In genomic region chr2:92699360-92699759, GRCm38 (mm10) we compare ENCODE assay signal across 27 mouse cellular contexts.
DNase-seq lines count a peak whose midpoint lies in the region; ATAC-seq and TF ChIP-seq lines count a peak whose summit lies in the region.
"Had no signal": no experiment of that assay in that cellular context is flagged by ENCODE, and none has a peak within 500 bp of the region (broad histone marks: within the 10 kb centered on the region; RNA-seq: fewer than 3 reads in every experiment).

No protein-coding gene starts in this region.

- no peaks in the 10 kb centered on the region for H3K36me3 ChIP-seq in heart, embryonic 15.5 days
- H3K36me3 ChIP-seq: embryonic facial prominence, embryonic 13.5 days; forebrain, embryonic 12.5 days; limb, embryonic 10.5 days; liver, embryonic 15.5 days; midbrain, embryonic 15.5 days; neural tube, embryonic 13.5 days had no signal

- H3K27me3 ChIP-seq in heart, embryonic 15.5 days = no peaks in the 10 kb centered on the region
- H3K27me3 ChIP-seq: embryonic facial prominence, embryonic 13.5 days; liver, embryonic 15.5 days; midbrain, embryonic 15.5 days had no signal

- TF ChIP-seq CTCF in left cerebral cortex, adult 2 months (IDR thresholded peaks at IDR 0.05) = no peak

- no peaks in the 10 kb centered on the region for H3K9me3 ChIP-seq in heart, embryonic 15.5 days (replicated peaks)
- H3K9me3 ChIP-seq: embryonic facial prominence, embryonic 13.5 days; forebrain, embryonic 12.5 days; limb, embryonic 10.5 days; liver, embryonic 15.5 days; midbrain, embryonic 15.5 days; neural tube, embryonic 13.5 days had no signal

- ATAC-seq in cerebellum, adult (ENCODE audit: insufficient number of reproducible peaks, low FRiP score, low TSS enrichment) = peak; percentile 43; the same call in 1 of the 2 replicates
- peak; percentile 60 for ATAC-seq in heart, embryonic 15.5 days (replicated peaks; ENCODE audit: insufficient number of reproducible peaks, insufficient read depth, low FRiP score, low read depth)
- ATAC-seq: activated CD4-positive, CD25-positive, alpha-beta regulatory T cell, adult 4 months; intestine, postnatal 0 days; midbrain, embryonic 15.5 days had no signal

- H3K4me2 ChIP-seq in heart, embryonic 15.5 days = no peak overlapping the region
- H3K4me2 ChIP-seq: embryonic facial prominence, embryonic 13.5 days; forebrain, embryonic 12.5 days; liver, embryonic 15.5 days; midbrain, embryonic 15.5 days; neural tube, embryonic 13.5 days had no signal

- no peaks in the 10 kb centered on the region; the same call in 1 of the 2 replicates for H3K4me1 ChIP-seq in heart, embryonic 15.5 days (replicated peaks)
- H3K4me1 ChIP-seq: embryonic facial prominence, embryonic 13.5 days; limb, embryonic 10.5 days; liver, embryonic 15.5 days had no signal

- H3K4me3 ChIP-seq in heart, embryonic 15.5 days = no peak overlapping the region
- H3K4me3 ChIP-seq in left cerebral cortex, adult 2 months = no peak overlapping the region
- H3K4me3 ChIP-seq: embryonic facial prominence, embryonic 13.5 days; erythroblast, embryonic 14.5 days; forebrain, embryonic 12.5 days; heart, adult 2 months; limb, embryonic 10.5 days; liver, embryonic 15.5 days; midbrain, embryonic 15.5 days; myocyte; neural tube, embryonic 13.5 days had no signal

- intact Hi-C loops in left cerebral cortex, adult 2 months (cut with DNase I) = no loop called here

- WGBS in heart, embryonic 15.5 days = 30% methylated on average over 6 of the region's 6 CpGs

- H3K9ac ChIP-seq in heart, embryonic 15.5 days = no peak overlapping the region
- H3K9ac ChIP-seq: embryonic facial prominence, embryonic 13.5 days; forebrain, embryonic 12.5 days; liver, embryonic 15.5 days; midbrain, embryonic 15.5 days; neural tube, embryonic 13.5 days had no signal

- no peak for DNase-seq in cerebellum, postnatal 4 days (ENCODE audit: low spot score in 2 of 2)
- no peak for DNase-seq in heart, adult 9 months (ENCODE audit: low spot score in 2 of 2)
- no peak for DNase-seq in left cerebral cortex, adult 2 months (ENCODE audit: extremely low spot score in 1 of 2, low spot score in 2 of 2)
- DNase-seq in left cerebral cortex, adult 18-20 months (ENCODE audit: low spot score in 2 of 2) = no peak
- DNase-seq in cerebellum, postnatal 14 days = peak; percentile 52 to 70
- no peak for DNase-seq in right cerebral cortex, postnatal 14 days
- DNase-seq: adrenal gland, postnatal 10 days; embryo, embryonic 11 days; gastrocnemius, postnatal 10 days; heart, adult 2 months; kidney, postnatal 25 days; liver; lung, postnatal 4 days; retina, postnatal 1 day; thymus, postnatal 25 days had no signal

- H3K27ac ChIP-seq in heart, embryonic 15.5 days = no peak overlapping the region
- peak overlapping the region; percentile 48 for H3K27ac ChIP-seq in left cerebral cortex, adult 2 months
- H3K27ac ChIP-seq: embryonic facial prominence, embryonic 13.5 days; forebrain, embryonic 12.5 days; heart, adult 2 months; limb, embryonic 10.5 days; liver, embryonic 15.5 days; midbrain, embryonic 15.5 days; neural tube, embryonic 13.5 days had no signal

Comparison
In these comparisons a context has a peak if more than half of its experiments do, and no peak if none do; other contexts are left out.
1. DNase-seq: peak in cerebellum, postnatal 14 days (2 of 2); none in cerebellum, postnatal 4 days (0 of 2), heart, adult 9 months (0 of 2), left cerebral cortex, adult 2 months (0 of 2), left cerebral cortex, adult 18-20 months (0 of 2) and right cerebral cortex, postnatal 14 days (single experiment).